In the genomic region with DNA sequence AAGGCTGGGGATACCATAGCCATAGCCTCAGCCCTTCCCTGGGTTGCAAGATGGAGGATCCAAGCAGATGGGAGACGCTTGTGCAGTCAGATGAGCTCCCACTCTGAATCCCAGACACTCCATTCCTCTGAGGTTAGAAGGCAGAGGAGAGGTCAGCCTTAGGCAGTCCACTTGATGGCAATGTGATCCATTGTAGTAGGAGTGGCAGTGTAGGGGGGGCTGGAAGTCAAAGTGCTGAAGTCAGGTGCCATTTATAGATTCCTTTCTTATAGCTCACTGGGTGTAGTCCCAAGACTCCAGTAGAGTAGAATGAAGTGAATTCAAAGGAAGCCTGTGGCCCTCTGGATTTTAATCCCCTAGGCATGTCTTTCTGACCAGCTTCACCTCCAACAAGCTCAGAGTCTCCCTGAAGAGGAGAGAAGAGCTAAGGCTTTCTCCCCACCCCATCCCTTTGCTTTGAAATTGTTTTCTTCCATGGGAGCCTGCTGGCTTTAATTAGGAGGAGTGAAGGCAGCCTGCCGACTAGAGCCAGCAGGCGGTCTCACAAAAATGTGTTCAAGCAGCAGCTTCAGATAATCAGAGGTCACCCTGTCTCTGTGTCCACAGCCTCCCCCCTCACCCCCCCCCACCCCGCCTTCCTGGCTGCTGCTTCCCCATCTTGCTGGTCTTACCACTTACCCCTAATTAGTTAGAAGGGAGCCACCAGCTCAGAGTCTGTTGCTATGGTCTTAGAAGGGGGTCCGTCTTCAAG, we compare ENCODE assay signal across 8 mouse cellular contexts.
DNase-seq lines count a peak whose midpoint lies in the region; ATAC-seq lines count a peak whose summit lies in the region.
"Had no signal": no experiment of that assay in that cellular context is flagged by ENCODE, and none has a peak within 500 bp of the region (broad histone marks: within the 10 kb centered on the region; RNA-seq: fewer than 3 reads in every experiment).

No protein-coding gene starts in this region.

- no peak overlapping the region for H3K9ac ChIP-seq in embryonic facial prominence, embryonic 11.5 days (replicated peaks; ENCODE audit: low read length)
- H3K9ac ChIP-seq: liver, embryonic 14.5 days had no signal

- H3K9me3 ChIP-seq in embryonic facial prominence, embryonic 11.5 days (replicated peaks; ENCODE audit: control insufficient read depth, low read length): no peaks in the 10 kb centered on the region

- WGBS in embryonic facial prominence, embryonic 11.5 days: 19% methylated on average over 5 of the region's 5 CpGs

- H3K4me1 ChIP-seq in embryonic facial prominence, embryonic 11.5 days (ENCODE audit: control insufficient read depth, insufficient read depth, low read length): no peaks in the 10 kb centered on the region

- DNase-seq in left cerebral cortex, postnatal 4 days: peak; percentile 8
- no peak for DNase-seq in left cerebral cortex, adult 18-20 months (ENCODE audit: low spot score in 2 of 2)
- DNase-seq in embryonic facial prominence, embryonic 11.5 days (ENCODE audit: low spot score): peak; percentile 75
- DNase-seq in heart, postnatal 4 days: peak; percentile 8
- peak; percentile 58 for DNase-seq in retina, embryonic 14.5 days (ENCODE audit: low spot score)
- DNase-seq in cerebellum, adult 11-12 months: no peak
- DNase-seq in cerebellum, postnatal 36 days: no peak

- H3K4me3 ChIP-seq in embryonic facial prominence, embryonic 11.5 days (ENCODE audit: low read depth, low read length): no peak overlapping the region

- intact Hi-C loops in left cerebral cortex, postnatal 4 days (cut with DNase I): no loop called here

- H3K36me3 ChIP-seq in embryonic facial prominence, embryonic 11.5 days (replicated peaks; ENCODE audit: control insufficient read depth, insufficient read depth, low read depth, low read length): no peaks in the 10 kb centered on the region

- no peak overlapping the region for H3K4me2 ChIP-seq in embryonic facial prominence, embryonic 11.5 days (ENCODE audit: low read depth, low read length)

- peak; percentile 52; the same call in 1 of the 2 replicates for ATAC-seq in embryonic facial prominence, embryonic 11.5 days (replicated peaks; ENCODE audit: insufficient number of reproducible peaks, low FRiP score, low TSS enrichment, low read depth)

- H3K27me3 ChIP-seq in embryonic facial prominence, embryonic 11.5 days (ENCODE audit: control insufficient read depth, insufficient read depth, low read length): no peaks in the 10 kb centered on the region

- H3K27ac ChIP-seq in embryonic facial prominence, embryonic 11.5 days (replicated peaks; ENCODE audit: low read depth, low read length): no peak overlapping the region
- H3K27ac ChIP-seq: liver, embryonic 14.5 days had no signal

Comparison
In these comparisons a context has a peak if more than half of its experiments do, and no peak if none do; other contexts are left out.
1. DNase-seq: peak in left cerebral cortex, postnatal 4 days (single experiment), embryonic facial prominence, embryonic 11.5 days (single experiment), heart, postnatal 4 days (single experiment) and retina, embryonic 14.5 days (single experiment); none in left cerebral cortex, adult 18-20 months (0 of 2), cerebellum, adult 11-12 months (single experiment) and cerebellum, postnatal 36 days (0 of 2).